In the genomic region with DNA sequence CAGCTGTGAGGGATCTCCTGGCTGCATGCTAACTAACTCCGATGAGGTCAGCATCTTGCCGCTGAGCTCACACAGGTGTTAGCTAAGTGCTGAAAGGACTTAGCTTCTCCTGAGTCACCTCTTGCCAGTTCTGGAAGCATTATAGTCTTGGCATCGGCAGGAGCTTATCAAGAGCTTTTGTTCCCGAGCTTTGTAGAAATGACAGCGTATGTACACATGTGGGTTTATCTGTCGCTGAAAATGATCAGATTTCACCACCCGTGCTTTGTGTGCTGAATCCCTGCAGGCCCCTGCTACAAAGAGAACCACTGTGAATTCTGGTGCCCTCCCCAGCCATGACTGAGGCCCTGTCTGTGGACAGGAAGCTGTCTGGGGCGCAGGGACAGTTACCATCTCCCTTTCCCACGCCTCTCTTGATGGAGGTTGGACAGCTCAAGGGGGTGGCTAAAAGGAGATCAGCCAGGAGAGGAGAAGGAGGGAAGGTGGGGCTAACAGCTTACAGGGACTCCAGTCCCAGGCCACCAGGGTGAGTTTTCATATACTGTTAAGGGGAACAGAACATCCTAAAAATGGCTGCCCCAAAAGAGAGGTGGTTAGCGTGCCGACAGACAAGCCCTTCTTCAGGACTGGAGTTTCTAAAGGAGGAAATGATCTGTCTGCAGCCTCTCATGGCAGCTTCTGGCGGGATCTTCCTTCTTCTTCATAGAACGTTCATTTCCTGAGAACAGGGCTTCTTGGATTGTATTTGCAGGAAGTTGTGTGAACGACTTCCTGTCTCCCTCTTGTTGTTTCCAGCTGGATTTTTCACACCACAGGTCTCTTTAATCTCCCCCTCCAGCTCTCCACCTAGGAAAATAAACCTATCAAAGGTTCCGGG, we compare ENCODE assay signal across 10 mouse cellular contexts.
DNase-seq lines count a peak whose midpoint lies in the region; ATAC-seq lines count a peak whose summit lies in the region.
"Had no signal": no experiment of that assay in that cellular context is flagged by ENCODE, and none has a peak within 500 bp of the region (broad histone marks: within the 10 kb centered on the region; RNA-seq: fewer than 3 reads in every experiment).

No protein-coding gene starts in this region.

- 66% methylated on average over 15 of the region's 15 CpGs for WGBS in limb, embryonic 12.5 days
- WGBS in limb, embryonic 10.5 days: 77% methylated on average over 15 of the region's 15 CpGs
- 53% methylated on average over 15 of the region's 15 CpGs for WGBS in embryonic facial prominence, embryonic 12.5 days
- 25% methylated on average over 15 of the region's 15 CpGs for WGBS in heart, embryonic 10.5 days

- H3K4me2 ChIP-seq in limb, embryonic 12.5 days: no peak overlapping the region
- no peak overlapping the region for H3K4me2 ChIP-seq in embryonic facial prominence, embryonic 12.5 days (replicated peaks)
- H3K4me2 ChIP-seq: liver, embryonic 13.5 days had no signal

- H3K27me3 ChIP-seq in limb, embryonic 12.5 days: no peaks in the 10 kb centered on the region
- H3K27me3 ChIP-seq in limb, embryonic 10.5 days (ENCODE audit: low read depth, poor library complexity, severe bottlenecking): no peaks in the 10 kb centered on the region
- H3K27me3 ChIP-seq in embryonic facial prominence, embryonic 12.5 days: no peaks in the 10 kb centered on the region
- no peaks in the 10 kb centered on the region for H3K27me3 ChIP-seq in heart, embryonic 10.5 days (ENCODE audit: insufficient read depth, poor library complexity, severe bottlenecking)
- H3K27me3 ChIP-seq: liver, embryonic 13.5 days had no signal

- no peaks in the 10 kb centered on the region for H3K36me3 ChIP-seq in limb, embryonic 12.5 days
- no peaks in the 10 kb centered on the region for H3K36me3 ChIP-seq in limb, embryonic 10.5 days
- no peaks in the 10 kb centered on the region for H3K36me3 ChIP-seq in embryonic facial prominence, embryonic 12.5 days
- peaks cover 5% of the 10 kb centered on the region; the same call in 1 of the 2 replicates for H3K36me3 ChIP-seq in heart, embryonic 10.5 days
- H3K36me3 ChIP-seq: liver, embryonic 13.5 days had no signal

- H3K4me1 ChIP-seq in limb, embryonic 12.5 days (replicated peaks): peaks cover 14% of the 10 kb centered on the region
- H3K4me1 ChIP-seq in limb, embryonic 10.5 days: peaks cover 15% of the 10 kb centered on the region; the same call in 1 of the 2 replicates
- peaks cover 7% of the 10 kb centered on the region; the same call in 1 of the 2 replicates for H3K4me1 ChIP-seq in embryonic facial prominence, embryonic 12.5 days
- H3K4me1 ChIP-seq in heart, embryonic 10.5 days: peaks cover 41% of the 10 kb centered on the region

- peak overlapping the region; percentile 41; the same call in 1 of the 2 replicates for H3K27ac ChIP-seq in limb, embryonic 12.5 days
- H3K27ac ChIP-seq in limb, embryonic 10.5 days: no peak overlapping the region; the same call in 1 of the 2 replicates
- peak overlapping the region; percentile 46; the same call in 1 of the 2 replicates for H3K27ac ChIP-seq in embryonic facial prominence, embryonic 12.5 days
- peak overlapping the region; percentile 85 for H3K27ac ChIP-seq in heart, embryonic 10.5 days
- H3K27ac ChIP-seq: liver, embryonic 13.5 days had no signal

- no peak overlapping the region for H3K9ac ChIP-seq in limb, embryonic 12.5 days (replicated peaks)
- H3K9ac ChIP-seq in embryonic facial prominence, embryonic 12.5 days: no peak overlapping the region; the same call in 1 of the 2 replicates
- H3K9ac ChIP-seq: liver, embryonic 13.5 days had no signal

- H3K9me3 ChIP-seq in limb, embryonic 12.5 days: no peaks in the 10 kb centered on the region
- H3K9me3 ChIP-seq in limb, embryonic 10.5 days (replicated peaks): no peaks in the 10 kb centered on the region
- no peaks in the 10 kb centered on the region for H3K9me3 ChIP-seq in embryonic facial prominence, embryonic 12.5 days
- no peaks in the 10 kb centered on the region for H3K9me3 ChIP-seq in heart, embryonic 10.5 days
- H3K9me3 ChIP-seq: liver, embryonic 13.5 days had no signal

- ATAC-seq in limb, embryonic 12.5 days (ENCODE audit: insufficient number of reproducible peaks, insufficient read depth, low FRiP score, low TSS enrichment, low read depth): no peak
- no peak for ATAC-seq in embryonic facial prominence, embryonic 12.5 days (ENCODE audit: insufficient number of reproducible peaks, insufficient read depth, low FRiP score, low TSS enrichment)
- peak; percentile 29 for ATAC-seq in megakaryocyte, adult 5-6 weeks (ENCODE audit: poor library complexity, severe bottlenecking)

- no peak overlapping the region for H3K4me3 ChIP-seq in limb, embryonic 12.5 days (replicated peaks)
- no peak overlapping the region for H3K4me3 ChIP-seq in limb, embryonic 10.5 days
- no peak overlapping the region for H3K4me3 ChIP-seq in embryonic facial prominence, embryonic 12.5 days
- peak overlapping the region; percentile 13; the same call in 1 of the 2 replicates for H3K4me3 ChIP-seq in heart, embryonic 10.5 days
- H3K4me3 ChIP-seq: liver, embryonic 13.5 days had no signal

- intact Hi-C loops in gastrocnemius, postnatal 36 days (cut with DNase I): loop anchor here (5.0 kb wide), 1 partner anchor 38 kb away; no protein-coding TSS in a partner anchor

- no peak for DNase-seq in limb, embryonic 10.5 days (ENCODE audit: low spot score)
- peak; percentile 86 for DNase-seq in heart, embryonic 10.5 days (ENCODE audit: low spot score)
- DNase-seq in right cerebral cortex, postnatal 10 days (ENCODE audit: low spot score in 2 of 2): no peak
- DNase-seq in gastrocnemius, postnatal 36 days: no peak
- DNase-seq: adrenal gland, postnatal 25 days; liver, embryonic 13.5 days; right cerebral cortex, postnatal 4 days had no signal
